In genomic region chr11:106612209-106612960, GRCm38 (mm10) we compare ENCODE assay signal across 8 mouse cellular contexts. TPM values are rescaled to one million over a fixed set of nuclear protein-coding genes. Genes with fewer than 3 reads are reported as not detected.
DNase-seq lines count a peak whose midpoint lies in the region; ATAC-seq and TF ChIP-seq lines count a peak whose summit lies in the region.

No protein-coding gene starts in this region.

- peak overlapping the region; percentile 84 for H3K9ac ChIP-seq in heart, embryonic 15.5 days
- peak overlapping the region; percentile 88 for H3K9ac ChIP-seq in liver, postnatal 0 days (replicated peaks)
- H3K9ac ChIP-seq in neural tube, embryonic 15.5 days (replicated peaks): peak overlapping the region; percentile 92

- peak overlapping the region; percentile 89 for H3K27ac ChIP-seq in forebrain, embryonic 10.5 days
- H3K27ac ChIP-seq in heart, embryonic 15.5 days: peak overlapping the region; percentile 92
- peak overlapping the region; percentile 96 for H3K27ac ChIP-seq in liver, postnatal 0 days (ENCODE audit: low read depth)
- H3K27ac ChIP-seq in neural tube, embryonic 15.5 days (replicated peaks): peak overlapping the region; percentile 90

- H3K36me3 ChIP-seq in forebrain, embryonic 10.5 days (replicated peaks): no peaks in the 10 kb centered on the region
- H3K36me3 ChIP-seq in heart, embryonic 15.5 days: no peaks in the 10 kb centered on the region
- no peaks in the 10 kb centered on the region for H3K36me3 ChIP-seq in liver, postnatal 0 days (replicated peaks; ENCODE audit: insufficient read depth, low read length)
- H3K36me3 ChIP-seq in neural tube, embryonic 15.5 days: no peaks in the 10 kb centered on the region

- TF ChIP-seq EP300 in liver, postnatal 0 days (IDR thresholded peaks at IDR 0.05; ENCODE audit: low read depth): no peak

- ATAC-seq in heart, embryonic 15.5 days (replicated peaks; ENCODE audit: insufficient number of reproducible peaks, insufficient read depth, low FRiP score, low read depth): peak; percentile 62
- ATAC-seq in liver, postnatal 0 days: peak; percentile 74
- ATAC-seq in neural tube, embryonic 15.5 days (ENCODE audit: low FRiP score): peak; percentile 40

- peak overlapping the region; percentile 67 for H3K4me2 ChIP-seq in heart, embryonic 15.5 days
- H3K4me2 ChIP-seq in liver, postnatal 0 days (ENCODE audit: low read depth, low read length): peak overlapping the region; percentile 73
- peak overlapping the region; percentile 88 for H3K4me2 ChIP-seq in neural tube, embryonic 15.5 days

- peaks cover 27% of the 10 kb centered on the region for H3K4me1 ChIP-seq in forebrain, embryonic 10.5 days
- peaks cover 46% of the 10 kb centered on the region for H3K4me1 ChIP-seq in heart, embryonic 15.5 days (replicated peaks)
- peaks cover 29% of the 10 kb centered on the region for H3K4me1 ChIP-seq in liver, postnatal 0 days (ENCODE audit: insufficient read depth)
- H3K4me1 ChIP-seq in neural tube, embryonic 15.5 days: peaks cover 28% of the 10 kb centered on the region

- H3K27me3 ChIP-seq in forebrain, embryonic 10.5 days (ENCODE audit: poor library complexity, severe bottlenecking): peaks cover 13% of the 10 kb centered on the region
- no peaks in the 10 kb centered on the region for H3K27me3 ChIP-seq in heart, embryonic 15.5 days
- no peaks in the 10 kb centered on the region for H3K27me3 ChIP-seq in liver, postnatal 0 days (ENCODE audit: insufficient read depth, low read length)
- no peaks in the 10 kb centered on the region for H3K27me3 ChIP-seq in neural tube, embryonic 15.5 days (replicated peaks)

- peak overlapping the region; percentile 100 for H3K4me3 ChIP-seq in forebrain, embryonic 10.5 days
- H3K4me3 ChIP-seq in heart, embryonic 15.5 days: peak overlapping the region; percentile 82
- H3K4me3 ChIP-seq in liver, postnatal 0 days (ENCODE audit: low read depth, low read length): peak overlapping the region; percentile 92
- H3K4me3 ChIP-seq in neural tube, embryonic 15.5 days (replicated peaks): peak overlapping the region; percentile 98

- no peak for TF ChIP-seq CTCF in liver, postnatal 0 days (IDR thresholded peaks at IDR 0.05; ENCODE audit: low read depth)

- DNase-seq in MN1 (ENCODE audit: low spot score): peak; percentile 57
- peak; percentile 52 for DNase-seq in c-Kit-positive CD71-positive TER-119-negative erythroid progenitor cells, embryonic 14.5 days (ENCODE audit: low read depth)
- DNase-seq in forebrain, embryonic 10.5 days (ENCODE audit: extremely low spot score, low spot score): no peak
- DNase-seq in kidney, postnatal 10 days: peak; percentile 62
- DNase-seq in liver, postnatal 0 days: peak; percentile 79
- peak; percentile 39 to 52 for DNase-seq in thymus, postnatal 36 days

- WGBS in forebrain, embryonic 10.5 days: under 1% methylated on average over 67 of the region's 67 CpGs
- under 1% methylated on average over 62 of the region's 67 CpGs for WGBS in heart, embryonic 15.5 days
- under 1% methylated on average over 48 of the region's 67 CpGs for WGBS in liver, postnatal 0 days (ENCODE audit: insufficient replicate concordance)
- WGBS in neural tube, embryonic 15.5 days: under 1% methylated on average over 60 of the region's 67 CpGs

- H3K9me3 ChIP-seq in forebrain, embryonic 10.5 days: no peaks in the 10 kb centered on the region
- no peaks in the 10 kb centered on the region for H3K9me3 ChIP-seq in heart, embryonic 15.5 days (replicated peaks)
- H3K9me3 ChIP-seq in liver, postnatal 0 days (ENCODE audit: low read length): no peaks in the 10 kb centered on the region
- no peaks in the 10 kb centered on the region for H3K9me3 ChIP-seq in neural tube, embryonic 15.5 days (replicated peaks)

RNA-seq across cellular contexts. Expression of gene Tex2, which starts 0.8 kb away (rescaled TPM):
- 6.2 and 6.4 TPM in 2 replicates for polyA plus RNA-seq in forebrain, embryonic 10.5 days (2016; fragmentation: Nextera tagmentation; extraction: Ambion mirVana)
- 12.0 and 12.7 TPM in 2 replicates for polyA plus RNA-seq in heart, embryonic 15.5 days (2015; fragmentation: Nextera tagmentation; extraction: Ambion mirVana)
- 9.9 and 11.3 TPM in 2 replicates for polyA plus RNA-seq in liver, postnatal 0 days (2015; fragmentation: Nextera tagmentation; extraction: Ambion mirVana)
- polyA plus RNA-seq in neural tube, embryonic 15.5 days (2015; fragmentation: Nextera tagmentation; extraction: Ambion mirVana): 31.6 and 35.1 TPM in 2 replicates
